In genomic region chr3:52522886-52523285, GRCm38 (mm10) we compare ENCODE assay signal across 19 mouse cellular contexts.
A peak's percentile ranks its signal among the peaks of the same experiment; 100 is the strongest.
DNase-seq lines count a peak whose midpoint lies in the region; ATAC-seq and TF ChIP-seq lines count a peak whose summit lies in the region.
"Had no signal": no experiment of that assay in that cellular context is flagged by ENCODE, and none has a peak within 500 bp of the region (broad histone marks: within the 10 kb centered on the region; RNA-seq: fewer than 3 reads in every experiment).

No protein-coding gene starts in this region.

- H3K4me1 ChIP-seq in intestine, postnatal 0 days (replicated peaks; ENCODE audit: control insufficient read depth, insufficient read depth, low read length), result no peaks in the 10 kb centered on the region

- H3K4me2 ChIP-seq in intestine, postnatal 0 days (replicated peaks; ENCODE audit: low read depth), result no peak overlapping the region
- H3K4me2 ChIP-seq: heart, embryonic 11.5 days; kidney, embryonic 15.5 days; limb, embryonic 15.5 days; neural tube, embryonic 15.5 days had no signal

- peak; percentile 82 for ATAC-seq in inflammation-experienced regulatory T-cells, adult 6 months
- ATAC-seq in intestine, postnatal 0 days, result no peak

- no peak overlapping the region for H3K9ac ChIP-seq in intestine, postnatal 0 days (ENCODE audit: low read depth, low read length)
- H3K9ac ChIP-seq: kidney, embryonic 15.5 days; limb, embryonic 15.5 days; neural tube, embryonic 15.5 days had no signal

- peak; percentile 59 for DNase-seq in CD4-positive, CD25-positive, alpha-beta regulatory T cell, adult 2 months (ENCODE audit: low read depth, low spot score)
- DNase-seq in R1 (ENCODE audit: low read depth, low spot score), result peak; percentile 55
- peak; percentile 94 for DNase-seq in thymus, postnatal 0 days (ENCODE audit: low spot score)
- no peak for DNase-seq in cerebellum, adult 9-11 months
- no peak for DNase-seq in retina, postnatal 1 day
- no peak for DNase-seq in left cerebral cortex, postnatal 4 days
- DNase-seq: cerebellum, postnatal 14 days; lung, postnatal 10 days; midbrain, embryonic 14.5 days; right cerebral cortex, postnatal 4 days had no signal

- 84% methylated on average over 12 of the region's 12 CpGs for WGBS in intestine, postnatal 0 days

- H3K4me3 ChIP-seq in intestine, postnatal 0 days (ENCODE audit: low read depth, low read length), result no peak overlapping the region
- H3K4me3 ChIP-seq: forebrain, embryonic 10.5 days; kidney, embryonic 15.5 days; limb, embryonic 15.5 days; myocyte; neural tube, embryonic 15.5 days had no signal

- no peak for TF ChIP-seq CTCF in intestine, postnatal 0 days (IDR thresholded peaks at IDR 0.05; ENCODE audit: low read depth)

- H3K27me3 ChIP-seq in intestine, postnatal 0 days (replicated peaks; ENCODE audit: control insufficient read depth, insufficient read depth, low read length), result no peaks in the 10 kb centered on the region
- H3K27me3 ChIP-seq: kidney, embryonic 15.5 days; limb, embryonic 15.5 days; neural tube, embryonic 15.5 days had no signal

- intact Hi-C loops in left cerebral cortex, postnatal 4 days (cut with DNase I), result no loop called here

- no peaks in the 10 kb centered on the region; the same call in 1 of the 2 replicates for H3K36me3 ChIP-seq in intestine, postnatal 0 days (ENCODE audit: control insufficient read depth, insufficient read depth)
- H3K36me3 ChIP-seq: forebrain, embryonic 10.5 days; G1E; kidney, embryonic 15.5 days; limb, embryonic 15.5 days; neural tube, embryonic 15.5 days had no signal

- no peaks in the 10 kb centered on the region for H3K9me3 ChIP-seq in intestine, postnatal 0 days (ENCODE audit: control insufficient read depth)
- H3K9me3 ChIP-seq: forebrain, embryonic 10.5 days; kidney, embryonic 15.5 days; limb, embryonic 15.5 days; neural tube, embryonic 15.5 days had no signal

- H3K27ac ChIP-seq in intestine, postnatal 0 days (ENCODE audit: low read depth, low read length), result no peak overlapping the region
- H3K27ac ChIP-seq: forebrain, embryonic 10.5 days; kidney, embryonic 15.5 days; limb, embryonic 15.5 days; neural tube, embryonic 15.5 days had no signal

Comparison
In these comparisons a context has a peak if more than half of its experiments do, and no peak if none do; other contexts are left out.
1. DNase-seq: peak in CD4-positive, CD25-positive, alpha-beta regulatory T cell, adult 2 months (single experiment), R1 (single experiment) and thymus, postnatal 0 days (single experiment); none in cerebellum, adult 9-11 months (single experiment), retina, postnatal 1 day (single experiment) and left cerebral cortex, postnatal 4 days (single experiment).